Mouse (Mus musculus): ENCODE measurements around the gene Arih1.

DNA sequence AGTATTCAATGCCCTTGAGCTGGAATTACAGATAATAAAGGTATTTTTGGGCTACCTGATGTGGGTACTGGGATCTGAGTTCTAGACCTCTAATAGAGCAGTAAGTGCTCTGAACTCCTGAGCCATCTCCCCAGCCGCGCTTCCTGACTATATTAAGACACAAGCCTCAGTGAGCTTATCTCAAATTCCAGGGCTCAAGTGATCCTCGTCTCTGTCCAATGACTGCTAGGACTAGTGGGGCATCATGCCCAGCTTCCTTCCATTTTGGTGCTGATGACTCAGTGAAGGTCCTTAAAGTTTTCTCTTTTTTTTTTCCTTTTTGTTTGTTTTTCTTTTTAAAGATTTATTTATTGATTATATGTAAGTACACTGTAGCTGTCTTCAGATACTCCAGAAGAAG lies 28.7 kb upstream of the Arih1 start:
- TF ChIP-seq CTCF (IDR thresholded peaks at IDR 0.05; ENCODE audit: borderline replicate concordance, insufficient read depth, low read length) (no peak), POLR2A (IDR thresholded peaks at IDR 0.05; ENCODE audit: low read depth, low read length) (no peak)
